Mouse (Mus musculus) layer of hippocampus, postnatal 25 days (tissue): Measurements from ENCODE around the gene Sar1b. TPM values are rescaled to one million over a fixed set of nuclear protein-coding genes. Genes with fewer than 3 reads are reported as not detected.
"Not testable (repeated sequence)": the region's sequence is repeated elsewhere in the genome, so short reads cannot be mapped to it uniquely, and the experiment has no call there.

Experiments used
- DNase-seq, 2 experiments: peaks; one replicate each; pipeline ENCODE4 v3.0.0; 2022; ENCODE audit warnings: mixed read lengths in 2 of 2, low spot score in 1 of 2; ENCODE audit errors: extremely low spot score in 1 of 2
- total RNA-seq, 2 experiments: library from RNA; stranded (reverse); gene quantifications; 2 replicates each; pipeline ENCODE4 v1.2.3; 2021

Sar1b gene
- total RNA-seq, 2 experiments from 2014 or later = 68.7 to 72.7 TPM

DNA sequence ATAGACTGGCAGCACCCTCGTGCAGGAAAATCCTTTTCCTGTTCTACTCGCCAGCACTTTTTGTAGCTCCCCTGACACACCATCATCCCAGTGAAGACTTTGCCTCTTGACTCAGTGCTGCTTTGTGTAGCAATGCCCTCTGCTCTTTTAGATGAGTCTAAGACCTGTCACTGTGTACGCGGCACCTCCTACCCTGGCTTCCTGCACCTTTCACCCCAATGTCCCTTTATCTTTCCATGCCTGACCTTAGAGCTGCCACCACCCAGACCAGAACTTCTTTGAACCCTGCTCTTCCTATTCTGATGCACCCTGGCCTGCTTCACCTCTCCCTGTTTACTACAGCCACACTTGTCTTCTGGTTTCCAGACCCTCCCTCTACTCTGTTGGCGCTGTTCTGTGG lies 4.8 kb downstream of the Sar1b start:
- no peak for DNase-seq

DNA sequence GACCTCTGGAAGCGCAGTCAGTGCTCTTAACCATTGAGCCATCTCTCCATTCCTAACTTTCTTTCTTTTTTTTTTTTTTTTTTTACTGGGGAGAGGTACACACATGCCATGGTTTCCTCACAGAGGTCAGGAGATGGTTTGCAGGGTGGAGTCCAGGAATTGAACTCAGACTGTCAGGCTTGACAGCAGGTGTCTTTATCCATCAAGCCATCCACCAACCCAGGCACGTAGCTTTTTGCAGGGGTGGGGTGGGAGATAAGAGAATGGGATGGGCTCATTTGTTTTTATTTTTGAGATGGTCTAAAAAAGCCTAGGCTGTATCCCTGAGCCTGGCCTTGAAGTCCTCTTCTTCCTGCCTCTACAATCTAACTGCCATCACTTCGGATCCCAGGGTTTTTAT lies 12.0 kb downstream of the Sar1b start:
- no peak for DNase-seq

DNA sequence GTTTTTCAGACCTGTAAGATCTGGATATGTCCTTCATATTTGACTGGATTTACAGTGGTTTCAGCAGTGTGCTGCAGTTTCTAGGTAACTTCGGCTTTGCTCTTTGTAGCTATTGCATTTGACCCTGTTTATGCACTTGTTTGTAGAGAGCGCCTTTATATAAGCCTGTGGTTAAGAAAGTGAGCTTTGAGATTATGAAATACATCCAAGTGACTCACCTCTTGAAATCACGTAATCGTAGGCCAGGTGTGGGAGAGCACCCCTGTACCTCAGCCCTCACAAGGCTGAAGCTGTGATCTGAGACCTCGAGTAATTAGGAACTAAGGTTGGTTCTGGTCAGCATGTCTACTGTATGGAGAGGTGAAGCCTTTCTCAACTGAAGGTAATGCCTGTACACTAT lies 14.0 kb downstream of the Sar1b start:
- no peak for DNase-seq

DNA sequence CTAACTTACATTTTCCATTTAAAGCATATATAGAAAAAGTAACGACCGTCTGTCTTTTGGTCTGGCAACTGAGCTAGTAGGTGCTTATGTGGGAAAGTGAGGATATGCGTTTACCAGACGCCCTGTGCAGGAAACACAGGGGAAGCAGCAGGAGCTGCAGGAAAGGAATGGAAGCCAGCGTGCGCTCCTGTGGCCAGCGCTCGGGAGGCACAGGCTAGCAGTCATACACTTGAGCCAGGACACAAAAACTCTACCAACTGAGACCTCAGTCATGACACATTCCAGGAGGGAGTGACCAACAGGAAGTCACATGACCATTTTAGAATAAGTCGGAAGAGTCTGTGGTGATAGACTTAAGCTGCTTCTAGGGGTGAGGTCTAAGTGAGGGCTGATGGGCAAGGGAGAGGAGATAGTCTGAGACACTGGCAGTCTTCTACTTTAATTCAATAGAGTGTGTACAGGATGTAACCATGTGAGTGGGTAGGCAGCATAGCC lies 17.3 kb downstream of the Sar1b start:
- DNase-seq = no peak

DNA sequence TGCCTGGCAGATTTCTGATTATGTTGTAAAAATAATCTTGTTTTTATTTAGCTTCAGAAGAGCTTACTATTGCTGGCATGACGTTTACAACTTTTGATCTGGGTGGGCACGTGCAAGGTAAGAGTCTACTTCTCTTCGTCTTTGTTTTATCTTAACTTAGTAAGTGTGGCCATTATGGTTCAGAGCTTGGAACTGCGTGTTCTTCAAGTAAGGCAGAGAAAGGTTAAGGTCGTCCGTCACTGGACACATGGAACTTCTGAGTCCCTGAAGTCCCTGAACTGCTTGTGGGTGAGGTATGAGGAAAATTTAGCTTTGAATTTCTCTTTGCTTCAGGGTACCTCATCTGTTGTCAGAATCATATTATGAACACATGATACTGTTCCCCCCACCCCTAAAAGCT lies 19.2 kb downstream of the Sar1b start:
- no peak for DNase-seq

DNA sequence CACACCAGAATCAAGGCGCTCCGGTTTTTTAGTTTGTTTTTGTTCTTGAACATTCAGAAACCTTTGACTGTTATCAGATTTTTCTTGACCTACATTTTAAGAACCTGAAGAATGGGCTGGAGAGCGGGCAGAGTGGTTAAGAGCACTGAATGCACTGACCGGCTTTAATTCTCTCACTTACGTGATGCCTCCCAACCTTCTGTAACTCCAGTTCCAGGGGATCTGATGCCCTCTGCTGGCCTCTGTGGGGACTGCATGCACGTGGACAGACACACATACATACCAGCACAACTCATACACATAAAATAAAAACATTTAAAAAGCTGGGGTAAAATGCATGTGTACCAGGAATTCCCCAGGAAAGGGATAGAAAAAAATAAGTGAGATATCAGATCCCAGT lies 22.4 kb downstream of the Sar1b start:
- DNase-seq = peak in 1 of 2 experiments; percentile 51

DNA sequence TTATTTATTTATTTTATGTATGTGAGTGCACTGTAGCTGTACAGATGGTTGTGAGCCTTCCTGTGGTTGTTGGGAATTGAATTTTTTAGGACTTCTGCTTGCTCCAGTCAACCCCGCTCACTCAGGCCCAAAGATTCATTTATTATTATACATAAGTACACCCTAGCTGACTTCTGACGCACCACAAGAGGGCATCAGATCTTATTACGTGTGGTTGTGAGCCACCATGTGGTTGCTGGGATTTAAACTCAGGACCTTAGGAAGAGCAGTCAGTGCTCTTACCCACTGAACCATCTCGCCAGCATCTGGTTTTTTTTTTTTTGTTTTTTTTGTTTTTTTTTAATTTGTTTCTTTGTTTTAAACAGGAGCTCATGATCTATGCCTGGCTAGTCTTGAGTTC lies 26.2 kb downstream of the Sar1b start:
- not testable (repeated sequence) for DNase-seq

DNA sequence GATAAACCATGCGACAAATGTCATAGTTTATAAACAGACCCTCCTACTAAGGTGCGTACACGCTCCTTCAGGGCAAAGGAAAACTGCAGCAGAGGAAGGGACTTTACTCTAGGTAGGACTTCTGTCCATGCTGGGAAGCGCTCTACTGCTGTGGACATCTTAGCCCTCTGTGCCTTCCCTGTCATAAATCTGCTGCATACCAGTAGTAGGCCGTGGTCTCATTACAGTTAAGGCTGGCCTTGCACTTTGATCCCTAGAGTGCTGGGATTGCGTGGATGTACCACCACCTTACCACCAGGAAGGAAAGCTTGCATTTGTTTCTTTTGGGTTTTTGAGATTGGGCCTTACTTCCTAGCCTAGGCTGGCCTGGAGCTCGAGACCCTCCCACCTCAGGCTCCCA lies 27.2 kb downstream of the Sar1b start:
- no peak for DNase-seq

DNA sequence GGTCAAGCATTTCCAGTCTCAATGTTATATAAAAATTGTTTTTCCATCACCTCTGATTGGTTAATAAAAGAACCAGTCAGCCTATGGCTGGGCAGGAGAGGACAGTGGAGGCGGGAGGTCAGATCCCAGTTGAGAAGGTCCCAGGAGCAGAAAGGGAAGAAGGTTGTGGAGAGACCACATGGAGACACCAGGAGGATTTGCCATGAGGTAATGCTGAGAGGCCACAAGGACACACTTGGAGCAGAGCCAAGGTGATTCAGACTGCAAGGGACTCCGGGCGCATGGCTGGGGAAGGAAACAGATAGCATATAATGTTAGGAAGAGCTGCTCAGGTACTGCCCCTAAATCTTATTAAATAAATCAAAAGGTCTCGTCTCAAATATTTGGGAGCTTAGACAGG lies 32.8 kb downstream of the Sar1b start:
- no peak for DNase-seq

DNA sequence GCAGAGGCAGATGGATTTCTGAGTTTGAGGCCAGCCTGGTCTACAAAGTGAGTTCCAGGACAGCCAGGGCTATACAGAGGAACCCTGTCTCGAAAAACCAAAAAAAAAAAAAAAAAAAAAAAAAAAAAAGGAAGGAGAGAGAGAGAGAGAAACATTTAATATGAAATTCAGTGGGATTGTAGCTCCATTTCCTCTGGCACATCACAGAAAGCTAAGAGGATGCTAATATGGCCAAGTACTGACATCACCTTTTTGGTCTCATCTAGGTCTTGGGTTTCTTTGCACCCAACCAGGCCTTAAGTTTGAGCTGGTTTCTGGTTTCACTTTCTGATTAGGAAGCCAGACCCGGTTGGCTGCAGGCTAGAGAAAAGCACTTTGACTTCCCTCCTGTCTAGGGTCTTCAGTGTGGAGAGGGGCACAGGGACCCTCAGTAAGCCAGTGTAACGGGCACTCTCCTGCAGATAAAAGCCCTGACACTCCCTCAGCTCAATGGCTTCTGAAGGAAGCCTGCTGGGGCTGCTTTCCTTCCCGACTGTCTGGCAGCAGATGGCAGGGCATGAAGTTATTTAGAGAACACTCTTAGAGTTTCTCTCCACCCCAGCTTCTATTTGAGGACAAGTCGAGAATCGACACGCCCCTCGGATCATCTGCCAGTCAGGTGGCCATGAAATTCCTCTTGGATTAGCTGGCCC lies 37.3 kb downstream of the Sar1b start:
- no peak for DNase-seq

DNA sequence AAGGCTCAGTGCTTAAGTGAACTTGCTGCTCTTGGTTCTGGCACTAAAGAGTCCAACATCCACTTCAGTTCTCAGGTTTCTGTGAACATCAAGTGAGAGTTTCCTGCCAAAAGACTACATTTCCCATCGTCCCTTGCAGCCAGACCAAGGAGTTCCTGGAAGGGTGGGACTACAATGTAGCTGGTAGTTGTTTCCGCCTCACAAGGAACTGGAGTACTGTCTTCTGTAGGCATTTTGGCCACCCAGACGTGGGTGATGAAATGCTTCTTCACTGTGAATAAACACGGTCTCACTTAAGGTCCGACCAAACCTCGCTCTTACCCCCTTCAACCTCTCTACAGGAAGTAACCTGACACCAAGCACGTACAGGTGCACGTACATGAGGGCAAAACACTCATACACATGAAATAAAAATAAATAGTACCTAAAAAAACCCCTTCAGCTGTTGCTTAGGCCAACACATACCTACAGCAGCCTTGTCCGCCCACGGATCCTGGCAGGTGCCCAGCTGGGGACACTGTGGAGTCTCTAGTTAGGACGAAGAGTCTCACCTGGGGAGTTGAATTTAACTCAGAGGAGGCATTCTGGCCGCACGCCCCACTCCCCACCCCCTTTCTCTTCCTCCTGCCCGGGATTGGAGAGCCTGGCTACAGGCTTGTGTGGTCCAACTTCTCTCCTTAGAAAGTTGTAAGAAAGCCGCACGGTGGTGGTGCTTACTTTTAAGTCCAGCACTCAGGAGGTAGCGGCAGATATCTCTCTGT lies 41.9 kb downstream of the Sar1b start:
- DNase-seq = peak in 1 of 2 experiments; percentile 50

DNA sequence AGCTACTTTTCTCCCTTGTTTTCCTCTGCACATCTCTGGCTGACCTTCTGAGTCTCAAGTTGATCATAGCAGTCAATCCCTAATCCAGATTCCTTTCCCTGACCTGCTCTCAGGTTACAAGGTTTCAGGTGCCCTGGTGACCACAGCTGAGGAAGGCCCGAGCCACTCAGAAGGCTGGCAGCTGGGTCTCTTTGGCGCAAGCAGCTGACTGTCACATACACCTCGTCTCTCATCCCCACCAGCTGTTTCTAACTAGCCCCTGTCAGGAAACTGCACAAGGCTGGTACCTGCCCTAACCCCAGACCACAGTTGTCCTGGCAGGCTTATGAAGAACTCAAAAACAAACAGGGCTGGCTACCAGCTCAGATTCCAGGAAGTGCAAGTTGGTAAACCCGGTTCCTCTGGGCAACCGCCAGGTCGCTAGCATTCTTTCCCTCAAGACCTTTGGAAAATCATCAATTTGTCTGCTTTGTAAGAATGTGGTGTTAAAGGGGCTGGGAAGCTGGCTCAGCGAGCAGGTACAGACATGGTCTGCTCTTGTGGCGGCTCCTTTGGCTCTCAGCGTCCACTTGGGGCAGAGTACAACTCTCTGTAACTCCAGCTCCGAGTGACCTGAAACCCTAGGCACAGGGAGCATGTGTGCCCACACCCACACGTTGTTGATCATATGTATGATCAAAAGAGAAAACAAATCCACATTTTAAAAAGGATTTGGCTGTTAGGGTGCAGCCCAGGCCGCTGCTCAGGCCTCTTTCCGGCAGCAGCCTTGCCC lies 43.8 kb downstream of the Sar1b start:
- no peak for DNase-seq

DNA sequence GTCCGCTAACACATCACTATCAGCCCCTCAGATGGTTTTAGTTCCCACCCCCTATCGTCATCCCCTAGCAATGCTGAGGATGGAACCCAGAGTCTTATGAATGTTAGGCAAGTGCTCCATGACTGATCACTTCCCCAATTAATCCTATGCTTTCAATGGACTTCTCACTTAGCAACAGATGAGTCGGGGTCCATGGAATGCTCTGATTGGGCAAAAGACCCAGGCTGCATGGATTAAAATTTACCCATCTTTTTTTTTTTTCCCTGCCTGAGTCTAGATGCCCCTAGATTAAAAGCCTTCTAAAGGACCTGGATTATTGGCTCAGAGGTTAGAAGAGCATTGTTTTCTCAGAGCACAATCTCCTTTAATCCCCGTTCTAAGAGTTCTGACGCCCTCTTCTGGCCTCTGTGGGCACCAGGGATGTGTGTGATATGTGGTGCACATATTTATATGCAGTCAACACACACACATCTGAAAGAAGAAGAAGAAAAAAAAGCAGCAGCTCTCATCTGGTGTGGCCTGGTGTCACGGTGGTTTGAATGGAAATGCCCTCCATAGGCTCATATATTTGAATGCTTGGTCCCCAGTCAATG lies 46.2 kb downstream of the Sar1b start:
- DNase-seq = peak in 1 of 2 experiments; percentile 31

DNA sequence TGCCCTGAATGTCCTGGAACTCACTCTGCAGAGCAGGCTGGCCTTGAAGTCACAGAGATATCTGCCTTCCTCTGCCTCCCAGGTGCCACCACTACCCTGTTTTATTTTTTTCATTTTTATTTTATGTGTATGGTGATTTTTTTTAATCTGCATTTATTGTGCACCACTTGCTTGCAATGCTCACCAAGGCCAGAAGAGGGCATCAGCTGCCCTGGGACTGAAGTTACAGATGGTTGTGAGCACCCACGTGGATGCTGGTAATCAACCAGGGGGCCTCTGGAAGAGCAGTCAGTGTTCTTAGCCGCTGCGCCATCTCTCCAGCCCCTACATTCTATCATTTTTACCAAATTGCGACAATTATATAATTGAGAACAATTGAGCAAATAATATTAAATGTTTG lies 47.7 kb downstream of the Sar1b start:
- DNase-seq = no peak

DNA sequence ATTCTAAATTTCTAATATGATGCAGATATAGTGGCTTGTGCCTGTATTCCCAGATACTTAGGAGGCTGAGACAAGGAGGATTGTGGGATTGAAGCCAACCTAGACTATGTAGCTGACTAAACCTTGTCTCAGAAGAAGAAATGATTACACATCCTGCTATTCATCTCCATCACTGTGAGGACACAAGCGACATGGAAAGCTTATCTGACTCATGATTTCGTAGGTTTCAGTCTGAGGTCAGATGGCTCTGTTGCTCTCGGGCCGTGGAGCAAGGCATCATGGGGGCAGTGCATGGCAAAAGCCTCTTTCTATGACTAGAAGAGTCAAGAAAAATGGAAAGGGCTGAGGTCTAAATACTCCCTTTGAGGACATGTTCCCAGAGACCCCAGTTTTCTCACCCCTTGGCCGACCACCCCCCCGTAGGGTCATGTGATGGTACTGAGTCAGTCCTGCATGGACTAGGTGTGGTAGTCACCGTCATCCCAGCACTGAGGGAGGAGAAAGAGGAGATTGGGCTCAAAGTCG lies 48.6 kb downstream of the Sar1b start:
- DNase-seq = no peak

DNA sequence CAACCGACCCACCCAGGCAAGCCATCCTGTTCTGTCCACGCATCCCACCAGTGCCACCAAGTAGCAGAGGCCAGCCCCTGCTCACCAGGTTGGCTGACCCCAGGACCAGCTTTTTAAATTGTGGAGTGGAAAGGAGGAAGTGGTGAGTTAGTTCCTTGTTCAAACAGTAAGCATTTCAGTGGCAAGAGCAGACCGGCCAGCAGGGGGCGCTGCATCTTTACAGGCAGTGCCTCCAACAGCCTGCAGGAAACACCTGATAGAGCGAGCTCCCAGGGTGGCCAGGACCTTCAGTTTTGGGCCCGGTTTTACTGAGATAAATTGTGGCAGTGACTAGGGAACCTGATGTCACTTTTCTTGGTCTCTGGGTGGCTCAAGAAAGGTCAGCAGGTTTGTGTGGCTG lies 54.3 kb downstream of the Sar1b start:
- DNase-seq = peak; percentile 80 to 97

DNA sequence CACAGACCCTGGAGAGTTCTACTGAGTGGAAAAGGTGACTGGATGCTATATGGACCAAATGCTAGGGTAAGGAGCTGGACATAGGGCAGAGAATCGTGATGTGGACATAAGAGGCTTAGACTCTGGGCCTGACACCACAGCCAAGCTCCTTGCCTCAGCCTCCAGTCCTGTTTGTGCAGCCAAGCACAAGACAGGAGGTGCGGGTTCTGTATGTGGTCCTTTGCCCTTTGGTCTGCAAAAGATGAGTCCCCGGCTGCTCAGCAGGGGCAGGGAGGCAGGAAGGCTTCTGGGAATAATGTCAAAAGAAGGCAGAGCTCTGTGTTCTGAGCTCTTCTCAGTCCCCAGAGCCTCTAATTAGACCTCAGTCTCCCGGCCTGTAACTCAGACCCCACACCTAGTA lies 55.4 kb downstream of the Sar1b start:
- DNase-seq = no peak

DNA sequence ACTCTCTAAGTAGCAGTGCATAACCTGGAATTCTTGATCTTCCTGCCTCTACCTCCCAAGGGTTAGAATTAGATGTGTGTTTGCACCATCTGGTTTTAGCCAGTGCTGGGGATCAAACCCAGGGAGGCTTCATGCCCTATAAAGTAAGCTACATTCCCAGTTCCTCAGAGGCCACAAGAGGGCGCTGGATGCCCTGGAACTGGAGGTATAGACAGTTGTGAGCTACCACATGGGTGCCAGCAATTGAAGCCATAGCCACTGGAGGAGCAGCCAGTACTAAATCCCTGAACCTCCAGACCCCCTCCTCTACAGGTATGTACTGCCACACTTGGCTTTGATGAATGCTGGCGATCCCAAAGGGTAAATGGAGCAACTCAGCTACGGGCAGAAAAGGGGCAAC lies 56.5 kb downstream of the Sar1b start:
- peak in 1 of 2 experiments; percentile 49 for DNase-seq

DNA sequence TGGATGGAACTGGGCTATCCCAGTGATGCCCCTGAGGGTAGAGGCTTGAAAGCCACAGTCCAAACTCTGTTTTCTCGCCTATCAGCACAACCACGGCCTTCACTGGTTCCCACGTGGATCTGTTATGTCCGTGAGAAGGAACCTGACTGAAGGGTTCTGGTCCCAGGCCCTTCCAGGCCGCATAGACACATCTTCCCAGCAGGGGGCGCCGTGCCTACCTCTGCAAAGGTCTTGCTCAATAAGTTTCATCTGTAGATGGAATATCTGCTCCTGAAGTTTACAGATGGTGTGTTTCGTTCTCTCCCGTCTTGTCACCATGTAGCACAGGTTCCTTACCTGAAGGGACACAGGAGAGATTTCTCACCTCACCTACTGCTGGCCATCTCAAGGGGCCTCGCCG lies 57.4 kb downstream of the Sar1b start:
- DNase-seq = peak; percentile 56 to 85

DNA sequence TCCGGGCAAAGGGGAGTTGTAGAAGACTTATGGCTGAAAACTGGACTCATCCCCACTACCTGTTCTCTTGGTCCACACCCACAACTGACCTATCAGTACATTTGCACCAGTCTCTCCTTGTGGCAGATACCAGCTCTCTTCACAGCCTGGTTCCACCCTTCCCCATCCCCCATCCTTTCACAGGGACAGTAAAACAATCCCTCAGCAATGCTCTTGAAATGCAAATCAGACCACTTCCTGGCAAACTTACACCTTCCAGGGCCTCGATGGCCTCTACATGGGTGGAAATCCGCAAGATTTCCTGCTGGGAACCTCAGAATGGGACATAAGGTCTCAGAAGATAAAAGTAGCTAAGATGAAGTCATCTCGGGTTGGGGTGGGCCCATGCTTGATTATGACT lies 59.2 kb downstream of the Sar1b start:
- no peak for DNase-seq

DNA sequence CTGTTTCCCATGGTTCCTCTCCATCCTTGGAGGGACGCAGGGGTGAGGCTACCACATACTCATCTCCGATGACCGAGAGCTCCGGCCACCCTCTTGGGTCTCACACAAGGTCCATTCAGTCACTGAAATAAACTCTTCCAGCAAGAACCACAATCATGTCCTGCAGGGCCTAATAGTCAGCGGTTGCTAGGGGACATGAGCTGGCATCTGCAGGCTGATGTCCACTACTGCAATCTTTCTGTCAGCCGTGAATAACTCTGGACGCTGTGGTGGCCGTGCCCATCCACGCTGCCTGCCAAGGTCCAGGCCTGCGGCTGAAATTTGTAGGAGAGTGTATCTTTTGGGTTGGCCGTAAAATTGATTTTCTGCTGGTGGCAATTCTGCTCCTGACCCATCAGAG lies 59.8 kb downstream of the Sar1b start:
- no peak for DNase-seq
